Mouse (Mus musculus): ENCODE results near the gene Wdr92.

DNA sequence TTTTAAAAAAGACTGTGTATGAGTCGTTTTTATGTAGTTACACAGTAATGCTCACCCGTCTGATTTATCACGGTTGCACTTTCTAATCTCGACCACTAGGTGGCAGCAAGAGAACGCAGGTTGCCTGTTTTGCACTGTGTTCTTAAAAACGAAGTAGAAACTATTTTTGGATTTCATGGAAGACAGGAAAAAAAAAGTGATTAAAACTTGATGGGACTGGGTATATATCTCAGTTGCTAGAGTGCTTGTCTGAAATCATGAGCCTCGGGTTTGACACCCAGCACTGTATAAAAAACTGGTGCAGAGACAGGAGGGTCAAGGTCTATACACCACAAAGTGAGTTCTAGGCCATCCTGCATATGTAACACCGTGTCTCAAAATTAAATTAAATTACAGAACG is 98.1 kb downstream of the Wdr92 start:
- TF ChIP-seq CTCF (conservative IDR thresholded peaks at IDR 0.05; ENCODE audit: low read length) (peak; percentile 86), POU5F1 (IDR thresholded peaks at IDR 0.05; ENCODE audit: borderline replicate concordance, low read length) (no peak), NANOG (IDR thresholded peaks at IDR 0.05; ENCODE audit: borderline replicate concordance, low read length) (no peak)

Data from E14TG2a.4 (cell line).